26 mouse cellular contexts compared by ENCODE assay signal in genomic region chr7:127700712-127701331, GRCm38 (mm10). TPM values are rescaled to one million over a fixed set of nuclear protein-coding genes. Genes with fewer than 3 reads are reported as not detected.
"Had no signal": no experiment of that assay in that cellular context is flagged by ENCODE, and none has a peak within 500 bp of the region (broad histone marks: within the 10 kb centered on the region; RNA-seq: fewer than 3 reads in every experiment).

No protein-coding gene starts in this region.

- DNase-seq: lung, adult 18-20 months; lung, postnatal 14 days; lung, postnatal 36 days; midbrain, embryonic 14.5 days; retina, postnatal 1 day; right cerebral cortex, adult 18-20 months; right cerebral cortex, postnatal 25 days; right cerebral cortex, postnatal 4 days; spleen, adult 18-20 months; thymus, adult 2 months; thymus, postnatal 14 days; thymus, postnatal 36 days had no signal

- ATAC-seq: lung, postnatal 0 days; midbrain, embryonic 16.5 days had no signal

- H3K9ac ChIP-seq: lung, embryonic 15.5 days; midbrain, embryonic 12.5 days; neural tube, embryonic 13.5 days; neural tube, embryonic 15.5 days had no signal

- H3K9me3 ChIP-seq: lung, embryonic 15.5 days; midbrain, embryonic 10.5 days; midbrain, embryonic 12.5 days; neural tube, embryonic 13.5 days; neural tube, embryonic 15.5 days had no signal

- H3K4me3 ChIP-seq: lung, embryonic 15.5 days; midbrain, embryonic 10.5 days; midbrain, embryonic 12.5 days; myocyte; neural tube, embryonic 13.5 days; neural tube, embryonic 15.5 days had no signal

- H3K4me1 ChIP-seq: lung, embryonic 15.5 days; neural tube, embryonic 13.5 days; neural tube, embryonic 15.5 days had no signal

- H3K27ac ChIP-seq: lung, embryonic 15.5 days; macrophage; midbrain, embryonic 10.5 days; midbrain, embryonic 12.5 days; neural tube, embryonic 13.5 days; neural tube, embryonic 15.5 days had no signal

- H3K4me2 ChIP-seq: lung, embryonic 15.5 days; midbrain, embryonic 12.5 days; neural tube, embryonic 13.5 days; neural tube, embryonic 15.5 days had no signal

- H3K27me3 ChIP-seq: lung, embryonic 15.5 days; midbrain, embryonic 12.5 days; neural tube, embryonic 13.5 days; neural tube, embryonic 15.5 days had no signal

RNA-seq across cellular contexts. Expression of gene Ctf1, which starts 11.7 kb away (rescaled TPM):
- polyA plus RNA-seq: macrophage had no signal

RNA-seq across cellular contexts. Expression of gene Ctf2, which starts 31.1 kb away (rescaled TPM):
- total RNA-seq: megakaryocyte, adult 5-6 weeks; megakaryocyte-erythroid progenitor cell, adult 5-6 weeks had no signal
- polyA plus RNA-seq: macrophage; neural tube, embryonic 11.5 days; neural tube, embryonic 13.5 days; small intestine, adult 2 months; testis, adult 2 months; thymus, adult 2 months had no signal
